Mouse (Mus musculus) T-helper 1 cell (primary cell): Measurements from ENCODE around the gene Wfikkn1.
"Not testable (repeated sequence)": the region's sequence is repeated elsewhere in the genome, so short reads cannot be mapped to it uniquely, and the experiment has no call there.

Source experiments
- in situ Hi-C: fragments of 300-600 bp; cut with MboI, MseI; formaldehyde crosslinking; loops from one replicate; pipeline ENCODE4 v1.15.1; 2025; ENCODE audit warnings: high pct_unique_total_duplicates

Gene Wfikkn1

DNA sequence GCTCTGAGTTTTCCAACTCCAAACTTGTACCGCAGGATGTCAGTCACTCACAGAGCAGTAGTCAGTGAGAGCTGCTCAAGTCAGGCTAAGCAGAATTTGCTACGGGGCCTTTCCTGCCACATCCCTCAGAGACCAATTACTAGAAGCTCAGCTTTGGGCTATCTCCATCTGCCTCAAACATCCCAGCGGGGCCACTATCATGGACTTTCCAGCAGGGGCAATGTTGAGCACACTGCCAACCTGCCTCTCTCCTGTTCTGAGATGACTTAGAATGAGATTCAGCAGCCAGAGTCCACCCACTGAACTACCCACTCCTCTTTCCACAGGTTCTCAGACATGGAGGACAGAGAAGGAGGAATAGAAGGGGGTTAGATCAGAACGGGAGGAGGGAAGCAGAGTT, 5.0 kb upstream of the Wfikkn1 start:
- in situ Hi-C loops = no loop called here

DNA sequence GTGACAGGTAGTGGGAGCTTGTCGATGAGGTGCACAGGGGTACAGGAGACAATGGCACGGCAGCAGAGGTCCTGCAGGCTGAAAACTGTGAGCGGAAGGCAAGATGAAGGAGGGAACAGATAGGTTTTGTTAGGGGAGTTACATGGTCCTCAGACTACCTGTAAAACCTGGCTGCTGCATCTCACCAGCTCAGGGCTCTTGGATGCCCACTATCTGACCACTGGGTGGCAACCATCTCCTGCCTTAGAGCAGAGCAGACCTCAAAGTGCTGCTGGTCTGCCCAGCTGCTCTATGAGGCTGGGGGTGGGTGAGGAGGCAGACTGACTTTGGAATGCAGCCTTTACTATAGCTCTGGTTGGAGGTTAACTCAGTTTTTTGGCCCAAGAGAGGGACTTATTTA, 3.2 kb upstream of the Wfikkn1 start:
- in situ Hi-C loops = no loop called here

DNA sequence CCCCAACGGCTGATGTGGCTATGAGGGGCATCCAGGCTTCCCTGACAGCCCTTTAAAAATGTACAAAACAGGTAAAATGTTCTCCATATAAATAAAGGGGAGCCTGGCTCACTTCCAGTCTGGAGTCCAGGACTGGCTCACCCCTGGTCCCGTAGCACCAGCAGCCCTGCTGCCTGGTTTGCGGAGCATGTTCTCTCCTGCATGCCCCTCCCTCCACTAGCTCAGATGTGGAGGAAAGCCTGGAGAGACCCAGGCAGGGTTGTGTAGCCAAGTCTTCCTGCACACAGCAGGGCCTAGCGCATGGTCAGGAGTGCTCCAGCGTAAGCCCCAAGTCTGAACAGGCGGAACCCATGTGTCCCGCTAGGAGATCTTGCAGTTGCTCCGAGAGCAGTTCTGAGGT, 2.6 kb upstream of the Wfikkn1 start:
- in situ Hi-C loops = no loop called here

DNA sequence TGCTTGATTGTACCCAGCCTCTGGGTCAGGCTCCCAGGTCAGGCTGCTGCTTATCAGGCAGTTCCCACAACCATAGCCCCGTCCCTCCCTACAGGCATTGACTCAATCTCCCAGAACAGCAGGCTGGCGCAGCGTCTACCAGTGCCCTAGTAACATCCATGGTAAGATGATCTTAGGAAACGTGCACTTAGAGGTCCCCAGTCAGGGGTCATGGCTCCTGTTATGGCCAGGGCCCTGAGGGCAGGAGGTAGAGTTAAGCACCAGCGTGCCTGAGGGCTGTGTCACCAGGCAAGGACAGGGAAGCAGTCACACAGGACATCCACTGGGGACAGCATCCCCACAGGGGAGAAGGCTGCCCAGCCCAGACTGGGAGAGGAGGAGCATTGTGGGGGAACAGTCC, 1.6 kb upstream of the Wfikkn1 start:
- in situ Hi-C loops = no loop called here

DNA sequence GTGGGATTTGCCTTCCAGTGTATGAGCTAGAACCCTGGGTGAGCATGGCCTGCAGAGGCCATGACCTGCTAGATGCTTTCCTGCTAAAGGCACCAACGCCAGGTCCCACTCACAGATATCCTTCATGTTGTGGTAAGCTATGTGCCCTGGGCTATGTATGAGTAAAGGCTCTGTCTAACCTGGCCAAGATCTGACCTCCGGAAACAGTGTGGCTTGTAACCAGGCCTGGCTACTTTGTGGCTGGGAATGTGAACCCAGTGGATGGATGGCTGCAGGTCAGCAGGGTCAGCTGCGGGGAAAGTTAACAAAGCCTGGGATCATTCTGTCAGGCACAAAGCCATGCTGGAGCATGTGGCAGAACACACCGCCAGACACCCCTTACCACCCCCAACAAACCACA, 1.0 kb upstream of the Wfikkn1 start:
- in situ Hi-C loops = no loop called here

DNA sequence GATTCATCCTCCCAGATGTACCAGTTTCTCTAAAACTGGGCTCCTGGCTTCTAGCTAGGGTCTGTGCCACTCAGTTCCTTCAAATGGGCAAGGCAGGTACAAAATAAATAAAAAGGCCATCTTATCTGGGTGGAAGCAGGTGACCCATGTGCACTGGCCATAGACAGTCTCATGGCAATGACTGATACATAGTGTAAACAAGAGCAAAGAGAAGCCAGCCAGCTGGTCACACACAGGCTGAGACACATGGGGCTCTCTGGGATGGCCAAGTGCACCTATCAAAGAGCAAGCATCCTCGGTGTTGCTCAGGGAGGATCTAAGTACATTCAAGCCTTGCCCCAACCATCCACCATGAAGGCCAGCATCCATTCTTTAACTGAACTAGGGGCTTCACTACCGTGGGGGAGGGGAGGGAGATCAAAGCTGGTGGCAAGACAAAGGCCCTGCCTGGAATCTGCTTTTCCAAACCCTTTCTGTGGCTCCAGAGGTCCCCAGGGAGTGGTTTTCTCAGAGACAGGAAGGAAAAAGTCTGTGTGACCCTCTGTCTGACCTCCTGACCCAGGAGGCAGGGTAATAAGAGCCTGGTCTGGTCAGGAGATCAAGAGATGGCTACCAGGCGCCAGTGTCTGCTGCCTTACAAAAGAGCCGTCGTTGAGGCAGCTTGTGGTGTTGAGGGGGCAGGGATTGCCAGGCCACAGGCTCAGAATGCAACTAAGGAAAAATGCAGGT, 419 bp upstream of the Wfikkn1 start:
- in situ Hi-C loops = no loop called here

DNA sequence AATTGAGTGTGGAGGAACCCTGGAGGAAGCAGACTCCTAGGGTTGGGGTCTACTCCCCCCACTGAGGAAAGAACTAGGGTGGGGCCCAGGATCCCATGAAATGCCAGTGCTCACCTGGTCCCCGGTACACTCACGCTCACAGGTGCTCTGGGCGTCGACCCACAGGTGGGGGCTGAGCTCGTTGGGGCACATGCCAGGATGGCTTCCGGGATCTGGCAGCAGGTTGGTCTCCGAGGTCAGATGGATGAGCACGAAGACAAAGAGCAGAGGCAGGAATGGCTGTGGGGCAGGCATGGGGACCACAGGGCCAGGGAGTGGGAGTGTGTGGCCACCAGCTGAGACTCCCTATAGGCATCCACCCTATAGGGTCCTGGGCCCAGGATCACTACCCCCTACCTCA, 908 bp downstream of the Wfikkn1 start:
- in situ Hi-C loops = no loop called here

DNA sequence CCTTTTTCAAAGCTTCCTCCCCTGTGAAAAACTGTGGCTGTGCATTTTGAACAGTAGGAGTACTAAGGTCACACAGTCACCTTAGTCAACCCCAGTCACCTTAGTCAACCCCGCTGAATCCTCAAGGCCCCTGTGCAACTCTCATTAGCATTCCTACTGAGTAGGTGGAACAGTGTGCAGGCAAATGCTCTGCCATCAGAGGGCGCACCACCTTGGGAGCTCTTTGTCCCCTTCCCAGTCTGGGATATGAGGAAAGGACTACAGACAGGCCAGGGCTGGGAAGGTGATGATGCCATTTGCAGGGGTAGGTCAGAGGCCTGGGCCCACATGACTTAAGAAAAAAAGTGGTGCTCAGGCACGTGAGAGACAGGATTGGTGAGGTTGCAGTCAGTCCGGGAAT, 1.4 kb downstream of the Wfikkn1 start:
- in situ Hi-C loops = no loop called here

DNA sequence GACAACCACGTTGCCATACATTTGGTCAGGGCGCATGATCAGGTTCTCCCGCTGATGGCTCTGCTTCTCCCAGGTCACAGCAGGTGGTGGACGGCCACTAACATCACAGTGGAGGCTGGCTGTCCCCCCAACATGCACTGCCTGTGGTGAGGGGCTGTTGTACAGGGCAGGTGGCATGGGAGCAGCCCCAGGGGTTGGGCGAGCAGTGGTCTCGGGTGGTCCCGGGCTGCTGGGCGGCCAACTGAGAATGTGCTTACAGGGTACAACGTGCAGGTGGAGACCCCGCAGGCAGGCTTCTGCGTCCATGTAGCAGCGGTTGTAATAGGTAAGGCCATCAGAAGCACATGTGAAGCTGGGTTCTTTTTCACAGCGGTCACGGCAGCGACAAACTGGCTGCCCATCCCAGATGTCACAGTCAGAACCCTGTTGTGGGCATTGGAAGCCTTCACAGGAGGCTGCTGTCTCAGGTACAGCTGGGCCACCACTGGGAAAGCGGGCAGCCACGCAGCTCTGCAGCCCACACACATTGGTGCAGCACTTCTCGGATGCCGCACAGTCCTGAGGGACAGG, 2.0 kb downstream of the Wfikkn1 start:
- in situ Hi-C loops = no loop called here

DNA sequence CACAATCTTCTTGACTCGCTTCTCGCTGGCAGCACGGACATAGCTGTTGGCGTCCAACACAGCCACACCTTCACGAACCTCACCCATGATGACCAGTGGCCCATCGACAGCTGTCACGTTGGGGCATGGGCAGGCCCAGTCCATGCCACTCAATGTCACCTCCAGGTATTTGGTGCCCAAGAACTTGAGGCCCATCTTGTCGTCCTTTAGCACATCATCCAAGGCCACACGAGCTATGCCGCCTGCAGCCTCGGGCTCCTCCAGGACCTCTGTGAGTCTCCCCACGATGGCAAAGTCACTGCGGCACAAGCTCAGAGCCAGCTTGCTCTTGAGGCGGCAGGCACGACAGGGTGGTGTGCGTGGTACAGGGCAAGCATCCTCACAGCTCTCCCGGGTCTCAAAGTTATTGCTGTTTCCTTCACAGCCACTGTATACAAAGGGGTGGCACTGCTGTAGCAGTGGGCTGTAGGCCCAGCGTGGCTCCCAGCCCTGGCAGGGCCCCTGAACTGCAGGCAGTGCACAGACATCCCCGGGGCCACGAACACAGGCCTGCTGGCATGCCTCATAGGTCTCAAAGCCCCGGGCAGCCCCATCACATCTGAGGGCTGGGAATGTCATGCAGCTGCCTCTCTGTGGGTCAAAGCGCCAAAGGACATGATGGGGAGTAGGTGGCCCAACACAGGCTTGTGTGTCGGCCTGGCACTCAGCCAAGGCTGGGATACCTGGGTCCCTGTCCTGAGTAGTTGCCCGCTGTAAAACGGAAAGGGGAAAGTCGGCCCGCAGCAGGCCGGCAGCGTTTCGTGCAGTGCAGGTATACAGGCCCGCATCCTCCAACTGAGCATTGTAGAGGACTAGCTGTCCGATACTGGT, 2.7 kb downstream of the Wfikkn1 start:
- in situ Hi-C loops = no loop called here

DNA sequence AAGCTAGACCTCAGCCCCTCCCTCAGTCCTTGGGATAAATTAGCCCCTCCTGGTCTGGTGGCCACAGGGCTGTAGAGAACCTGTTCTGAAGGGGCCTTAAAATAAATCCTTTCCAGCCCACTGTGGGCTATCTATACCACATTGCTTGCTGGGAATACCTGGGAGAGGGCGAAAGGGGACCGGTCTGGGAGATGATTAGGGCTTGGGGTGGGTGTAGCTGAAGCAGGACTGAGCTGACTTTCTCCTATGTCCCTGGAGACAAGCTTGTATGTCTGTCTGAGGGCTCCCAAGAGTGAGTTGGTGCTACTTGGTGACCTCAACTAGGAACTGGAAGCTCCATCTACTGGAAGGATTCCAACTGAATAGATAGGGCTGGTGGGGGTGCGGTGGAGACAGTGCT, 3.6 kb downstream of the Wfikkn1 start:
- in situ Hi-C loops = no loop called here

DNA sequence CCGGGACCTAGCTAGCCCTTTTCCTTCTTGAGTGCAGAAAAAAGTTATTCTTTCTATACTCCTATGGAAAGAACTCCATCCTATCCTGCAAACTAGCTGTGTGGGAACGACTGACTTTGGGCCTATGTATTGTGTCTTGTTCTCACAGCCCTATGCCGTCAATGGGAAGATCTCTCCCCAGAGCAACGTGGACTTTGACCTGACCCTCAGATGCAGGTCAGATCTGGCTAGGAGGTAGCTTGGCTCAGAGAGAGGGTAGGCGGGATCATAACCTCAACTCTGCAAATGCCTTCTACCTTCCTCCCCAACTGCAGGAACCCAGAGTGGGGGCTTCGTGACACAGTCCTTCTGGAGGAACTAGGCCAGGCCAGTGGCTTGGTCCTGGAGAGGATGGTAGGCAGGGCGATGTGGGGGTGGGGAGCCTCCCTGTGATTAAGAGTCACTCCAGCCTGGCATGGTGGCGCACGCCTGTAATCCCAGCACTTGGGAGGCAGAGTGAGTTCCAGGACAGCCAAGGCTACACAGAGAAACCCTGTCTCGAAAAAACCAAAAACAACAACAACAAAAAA, 4.2 kb downstream of the Wfikkn1 start:
- in situ Hi-C loops = no loop called here

DNA sequence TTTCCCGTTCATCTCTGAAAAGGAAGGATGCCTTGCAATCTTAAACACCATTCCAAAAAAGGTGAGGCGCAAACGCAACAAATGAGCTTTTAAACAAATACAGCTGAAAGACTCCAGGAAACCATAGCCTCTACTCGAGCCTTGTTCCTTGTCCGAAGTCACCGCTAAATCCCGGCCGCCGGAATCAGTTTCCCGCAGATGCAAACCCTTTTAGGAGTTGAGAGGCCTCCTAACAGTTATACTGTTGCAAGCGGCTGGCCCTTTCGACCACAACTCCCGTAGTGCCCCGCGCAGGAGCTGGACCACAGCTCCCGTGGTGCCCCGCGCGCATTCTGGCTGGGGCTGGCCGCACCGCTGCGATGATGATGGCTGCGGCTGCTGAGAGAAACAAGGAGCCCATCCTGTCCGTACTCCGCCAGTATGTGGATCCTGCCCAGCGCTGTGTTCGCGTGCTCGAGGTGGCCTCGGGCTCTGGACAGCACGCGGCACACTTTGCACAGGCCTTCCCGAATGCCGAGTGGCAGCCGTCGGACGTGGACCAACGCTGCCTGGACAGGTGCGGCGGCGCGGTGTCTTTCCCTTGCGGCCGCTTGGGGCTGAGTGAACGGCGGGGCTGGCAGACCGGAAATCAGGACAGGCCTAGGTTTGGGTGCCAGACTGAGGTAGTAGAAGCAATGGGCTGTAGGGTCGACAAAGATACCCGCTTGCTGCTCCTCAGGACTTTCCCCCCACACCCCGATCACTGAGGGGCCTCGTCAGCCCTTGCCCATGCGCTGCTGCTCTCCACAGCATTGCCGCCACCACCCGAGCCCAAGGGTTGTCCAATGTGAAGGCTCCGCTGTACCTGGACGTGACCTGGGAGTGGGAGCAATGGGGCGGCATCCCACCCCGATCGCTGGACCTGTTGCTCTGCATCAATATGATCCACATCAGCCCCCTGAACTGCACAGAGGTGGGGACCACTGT, 5.2 kb downstream of the Wfikkn1 start:
- in situ Hi-C loops = no loop called here

DNA sequence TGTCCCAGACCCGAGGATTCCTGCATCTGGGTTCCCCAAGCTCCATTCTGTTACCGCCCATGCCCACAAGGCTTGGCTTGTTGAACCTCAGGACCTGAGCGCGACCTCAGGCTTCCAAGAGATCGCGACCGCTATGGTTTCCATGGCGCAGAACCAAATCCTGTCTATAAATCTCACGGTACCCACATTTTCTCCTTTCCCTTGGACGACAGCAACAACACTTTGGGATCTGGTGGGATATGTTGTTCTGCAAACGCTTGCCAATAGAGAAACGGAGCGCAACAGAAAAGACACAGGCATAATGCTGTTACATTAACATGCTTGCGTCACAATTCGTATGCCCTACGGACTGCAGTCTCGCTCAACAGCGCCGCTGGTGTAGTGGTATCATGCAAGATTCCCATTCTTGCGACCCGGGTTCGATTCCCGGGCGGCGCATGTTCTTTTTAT, 5.9 kb downstream of the Wfikkn1 start, which contains the start of gene Mettl26:
Gene Mettl26 (plus strand): TSS at position 354 of the 450 bp plus-strand sequence.
- in situ Hi-C loops = no loop called here

DNA sequence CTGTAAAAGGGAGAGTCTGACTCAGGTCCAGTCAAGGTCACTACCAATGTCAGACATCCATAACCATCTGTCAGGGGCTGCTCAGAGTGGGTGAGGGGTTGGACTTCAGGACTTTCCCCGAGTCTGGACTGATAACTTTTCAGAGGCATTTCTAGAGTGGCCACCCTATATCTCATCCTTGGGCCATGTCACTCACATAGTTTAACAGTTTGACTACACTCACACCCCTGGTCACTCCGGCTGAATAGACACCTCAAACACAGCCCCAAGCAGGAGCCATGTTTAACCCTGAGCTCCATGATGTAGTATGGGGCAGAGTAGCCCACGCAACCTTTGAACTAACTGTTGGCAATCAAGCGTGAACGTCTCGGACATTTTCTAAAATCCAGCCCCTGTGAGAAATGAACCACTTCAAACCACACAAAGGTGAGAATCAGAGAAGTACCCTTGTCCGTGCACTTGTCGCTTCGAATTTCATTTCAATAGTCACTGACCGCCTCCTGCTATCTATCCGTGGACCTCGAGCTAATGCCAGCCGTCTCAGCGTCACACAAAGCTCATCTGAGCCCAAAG, 6.4 kb downstream of the Wfikkn1 start:
- in situ Hi-C loops = no loop called here

DNA sequence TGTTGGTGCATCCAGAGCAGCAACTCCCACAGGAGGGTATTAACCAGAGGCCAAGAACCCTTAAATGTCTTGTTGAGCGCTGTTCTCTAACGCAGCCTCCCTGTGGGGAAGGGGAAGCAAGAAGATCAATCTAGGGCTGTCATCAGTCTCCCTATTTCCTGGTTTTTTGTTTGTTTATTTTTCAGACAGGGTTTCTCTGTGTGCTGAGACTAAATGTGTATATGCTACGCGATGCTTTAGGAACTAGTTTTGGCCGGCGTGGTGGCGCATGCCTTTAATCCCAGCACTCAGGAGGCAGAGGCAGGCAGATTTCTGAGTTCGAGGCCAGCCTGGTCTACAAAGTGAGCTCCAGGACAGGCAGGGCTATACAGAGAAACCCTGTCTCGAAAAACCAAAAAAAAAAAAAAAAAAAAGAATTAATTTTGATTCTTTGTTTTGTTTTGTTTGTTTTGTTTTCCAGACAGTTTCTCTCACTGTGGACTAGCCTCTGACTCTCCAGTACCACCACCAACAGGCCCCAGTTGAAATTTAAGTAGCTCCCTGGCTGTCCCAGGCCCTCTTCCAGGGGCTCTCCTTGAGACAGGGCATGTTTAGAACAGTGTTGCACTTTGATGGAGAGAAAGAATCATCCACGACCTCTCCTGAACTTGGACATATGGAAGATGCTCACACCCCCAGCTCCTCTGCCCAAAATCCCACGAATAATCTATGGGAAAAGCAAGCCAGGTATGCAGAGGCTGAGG, 7.1 kb downstream of the Wfikkn1 start:
- in situ Hi-C loops = no loop called here

DNA sequence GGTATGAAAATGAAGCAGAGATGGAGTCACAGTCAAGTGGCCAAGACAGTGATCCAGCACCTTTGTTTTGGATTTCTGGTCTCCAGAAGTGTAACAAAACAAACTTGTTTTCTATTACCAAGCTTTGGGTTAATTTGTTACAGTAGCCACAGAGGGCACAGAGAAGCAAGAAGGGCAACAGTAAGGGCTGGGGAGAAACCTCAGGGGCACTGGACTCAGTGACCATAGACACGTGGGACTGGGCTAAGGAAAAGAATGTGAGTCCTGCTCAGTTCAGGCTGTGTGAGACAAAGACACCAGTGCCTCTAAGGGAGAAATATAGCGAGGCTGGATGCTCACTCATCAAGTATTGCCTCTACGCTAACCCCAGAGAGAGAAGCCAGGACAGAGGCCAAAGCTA, 8.0 kb downstream of the Wfikkn1 start:
- in situ Hi-C loops = no loop called here

DNA sequence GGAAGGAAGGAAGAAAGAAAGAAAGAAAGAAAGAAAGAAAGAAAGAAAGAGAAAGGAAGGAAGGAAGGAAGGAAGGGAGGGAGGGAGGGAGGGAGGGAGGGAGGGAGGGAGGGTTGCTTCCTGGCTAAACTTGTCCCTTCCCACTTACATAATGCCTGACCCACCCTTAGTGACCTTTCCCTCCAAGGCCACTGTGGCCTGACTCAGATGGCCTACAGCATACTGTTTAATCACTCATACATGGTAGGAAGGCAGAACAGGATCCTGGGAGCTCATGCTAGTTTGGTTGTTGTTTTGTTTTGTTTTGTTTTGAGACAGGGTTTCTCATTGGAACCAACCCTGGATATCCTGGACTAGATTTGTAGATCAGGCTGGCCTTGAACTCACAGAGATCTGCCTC, 9.1 kb downstream of the Wfikkn1 start:
- in situ Hi-C loops = not testable (repeated sequence)

DNA sequence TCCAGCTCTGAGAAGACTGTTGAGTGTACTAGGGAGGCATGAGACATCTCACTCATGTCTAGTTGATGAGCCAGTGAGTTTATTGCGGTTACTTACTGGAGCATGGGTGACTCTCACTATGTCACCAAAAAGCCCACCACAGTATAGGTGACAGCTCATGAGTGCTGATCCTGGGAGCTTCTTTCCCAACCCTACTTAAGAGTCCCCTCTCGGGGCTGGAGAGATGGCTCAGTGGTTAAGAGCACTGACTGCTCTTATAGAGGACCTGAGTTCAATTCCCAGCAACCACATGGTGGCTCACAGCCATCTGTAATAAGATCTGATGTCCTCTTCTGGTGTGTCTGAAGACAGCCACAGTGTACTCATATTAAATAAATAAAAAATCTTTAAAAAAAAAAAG, 10.7 kb downstream of the Wfikkn1 start:
- in situ Hi-C loops = no loop called here

DNA sequence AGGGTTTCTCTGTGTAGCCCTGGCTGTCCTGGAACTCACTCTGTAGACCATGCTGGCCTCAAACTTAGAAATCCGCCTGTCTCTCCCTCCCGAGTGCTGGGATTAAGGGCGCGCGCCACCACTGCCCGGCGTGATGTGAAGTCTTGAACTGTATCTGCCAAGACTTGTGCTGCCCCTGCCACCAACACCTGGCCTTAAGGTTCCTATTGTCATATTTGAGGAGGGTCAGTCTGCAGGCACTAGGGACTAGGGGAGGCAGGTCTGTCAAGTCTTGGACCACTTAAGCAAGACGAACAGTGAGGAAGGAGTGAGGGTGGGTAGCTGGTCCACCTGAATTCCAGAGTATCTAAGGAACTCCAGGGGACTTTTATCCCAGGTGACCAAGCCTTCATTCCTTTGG, 11.2 kb downstream of the Wfikkn1 start:
- in situ Hi-C loops = no loop called here
